Mouse (Mus musculus): Measurements from ENCODE around the gene Bsn. TPM values are rescaled to one million over a fixed set of nuclear protein-coding genes. Genes with fewer than 3 reads are reported as not detected.

Bsn gene
- 0.76 and 0.77 TPM in 2 replicates for polyA plus RNA-seq (2014; fragmentation: Nextera tagmentation; extraction: Ambion mirVana)

DNA sequence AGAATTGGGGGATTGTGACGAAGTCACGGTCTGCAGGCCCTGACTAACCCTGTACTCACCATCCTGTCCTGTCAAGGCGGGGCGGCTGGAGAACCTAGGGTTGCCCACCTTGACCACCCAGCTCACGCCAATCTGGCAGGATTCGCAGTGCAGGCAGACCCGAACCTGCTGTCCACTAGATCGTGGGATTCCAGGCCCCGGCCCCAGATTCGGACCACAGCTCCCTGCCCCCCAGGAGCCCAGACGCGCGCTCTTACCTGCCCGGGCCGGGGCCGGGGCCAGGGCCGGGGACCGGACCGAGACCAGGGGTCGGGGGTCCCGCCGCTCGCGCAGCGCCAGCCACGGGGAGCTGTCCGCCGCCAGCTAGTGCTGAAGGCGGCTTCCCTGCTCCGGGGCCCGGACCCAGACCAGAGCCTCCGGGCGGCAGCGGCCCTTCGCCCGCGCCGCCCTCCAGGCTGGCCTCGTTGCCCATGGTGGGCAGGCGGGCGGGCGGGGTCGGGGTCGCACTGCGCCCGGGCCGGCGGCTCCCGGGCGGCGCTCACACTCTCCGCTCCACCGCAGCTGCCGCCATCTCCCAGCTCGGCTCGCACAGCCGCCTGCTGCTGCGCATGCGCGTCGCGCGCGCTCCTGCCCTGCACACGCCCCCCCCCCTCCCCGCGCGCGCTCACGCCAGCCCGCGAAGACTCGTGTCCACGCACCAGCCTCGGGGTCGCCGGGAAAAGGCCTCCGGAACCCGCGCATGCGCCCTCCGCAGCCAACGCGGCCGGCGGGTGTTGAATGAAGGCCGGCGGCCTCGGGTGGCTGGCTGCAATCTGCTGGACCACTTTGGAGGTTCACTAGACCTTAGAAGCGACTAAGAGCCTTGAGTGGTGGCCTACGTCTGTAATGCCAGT, at the start of gene Bsn:
Gene Bsn (minus strand): TSS at position 598 of the 893 bp plus-strand sequence.
- Histone ChIP-seq H3K36me3 (ENCODE audit: control insufficient read depth, insufficient read depth, low read length) (no peaks in the 10 kb centered on the region), H3K4me1 (ENCODE audit: control insufficient read depth, insufficient read depth, low read length) (peaks cover 3% of the 10 kb centered on the region; the same call in 1 of the 2 replicates), H3K4me2 (replicated peaks; ENCODE audit: low read depth, low read length) (peak within 1 kb of the TSS; percentile 95), H3K27me3 (ENCODE audit: control insufficient read depth, insufficient read depth, low read length) (peaks cover 6% of the 10 kb centered on the region; the same call in 1 of the 2 replicates), H3K27ac (ENCODE audit: low read depth, low read length) (no peak within 1 kb of the TSS), H3K9ac (ENCODE audit: low read depth, low read length) (peak within 1 kb of the TSS; percentile 28; the same call in 1 of the 2 replicates), H3K9me3 (ENCODE audit: control insufficient read depth, low read length) (no peaks in the 10 kb centered on the region), H3K4me3 (ENCODE audit: low read length) (peak within 1 kb of the TSS; percentile 58)
- peak; percentile 86 for ATAC-seq (ENCODE audit: low FRiP score, low TSS enrichment)
- 1% methylated on average over 80 of the region's 91 CpGs for WGBS

DNA sequence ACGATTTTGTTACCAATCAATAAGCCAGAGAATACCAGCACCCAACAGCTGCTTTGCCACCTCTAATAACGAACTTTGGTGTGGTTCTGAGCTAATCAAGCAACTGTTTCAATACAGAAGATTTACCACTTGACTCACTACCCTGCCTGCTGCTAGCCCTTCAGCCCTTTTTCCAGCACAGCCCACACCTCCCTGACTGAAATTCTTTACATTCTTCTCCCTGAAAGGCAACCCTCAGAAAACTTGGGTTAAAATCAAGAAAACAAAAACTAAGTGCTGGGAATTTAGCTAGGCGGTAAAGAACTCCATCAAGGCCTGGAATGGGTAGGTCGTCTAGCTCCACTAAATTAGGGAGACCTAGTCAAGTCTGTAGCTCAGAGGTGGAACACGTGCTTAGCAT, 49.8 kb upstream of the Bsn start:
- H3K4me1 ChIP-seq (ENCODE audit: control insufficient read depth, insufficient read depth, low read length), result peaks cover 31% of the 10 kb centered on the region
- WGBS, result 57% methylated on average over 5 of the region's 5 CpGs
- no peaks in the 10 kb centered on the region for H3K27me3 ChIP-seq (ENCODE audit: control insufficient read depth, insufficient read depth, low read length)
- ATAC-seq (ENCODE audit: low FRiP score, low TSS enrichment), result no peak
- H3K9ac ChIP-seq (ENCODE audit: low read depth, low read length), result no peak overlapping the region
- H3K9me3 ChIP-seq (ENCODE audit: control insufficient read depth, low read length), result no peaks in the 10 kb centered on the region
- no peak overlapping the region for H3K4me3 ChIP-seq (ENCODE audit: low read length)
- H3K4me2 ChIP-seq (replicated peaks; ENCODE audit: low read depth, low read length), result no peak overlapping the region
- H3K27ac ChIP-seq (ENCODE audit: low read depth, low read length), result no peak overlapping the region
- peaks cover 5% of the 10 kb centered on the region; the same call in 1 of the 2 replicates for H3K36me3 ChIP-seq (ENCODE audit: control insufficient read depth, insufficient read depth, low read length)

DNA sequence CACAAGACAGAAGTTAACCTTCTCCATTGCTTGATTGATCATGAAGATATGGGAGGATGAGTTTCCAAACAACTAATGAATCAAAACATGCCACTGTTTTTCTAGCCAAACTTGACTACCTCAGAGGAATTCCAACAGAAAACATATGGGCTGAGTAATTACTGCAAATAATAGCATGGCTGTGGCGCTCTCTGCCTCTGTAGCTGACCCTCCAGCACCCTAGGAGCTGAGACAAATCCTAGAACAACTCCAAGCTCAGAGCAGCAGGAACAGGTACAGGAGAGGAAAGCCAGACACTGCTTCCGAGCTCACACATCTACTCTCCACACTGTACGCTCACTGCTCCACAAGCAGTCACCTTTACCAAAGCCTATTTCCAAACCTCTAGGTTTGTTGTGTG, 48.6 kb upstream of the Bsn start:
- ATAC-seq (ENCODE audit: low FRiP score, low TSS enrichment), result peak; percentile 74; the same call in 1 of the 2 replicates
- H3K36me3 ChIP-seq (ENCODE audit: control insufficient read depth, insufficient read depth, low read length), result no peaks in the 10 kb centered on the region
- no peak overlapping the region for H3K4me3 ChIP-seq (ENCODE audit: low read length)
- H3K27ac ChIP-seq (ENCODE audit: low read depth, low read length), result peak overlapping the region; percentile 77
- H3K27me3 ChIP-seq (ENCODE audit: control insufficient read depth, insufficient read depth, low read length), result no peaks in the 10 kb centered on the region
- WGBS, result 46% methylated on average over 3 of the region's 3 CpGs
- H3K4me1 ChIP-seq (ENCODE audit: control insufficient read depth, insufficient read depth, low read length), result peaks cover 35% of the 10 kb centered on the region
- no peak overlapping the region for H3K9ac ChIP-seq (ENCODE audit: low read depth, low read length)
- H3K9me3 ChIP-seq (ENCODE audit: control insufficient read depth, low read length), result no peaks in the 10 kb centered on the region
- no peak overlapping the region for H3K4me2 ChIP-seq (replicated peaks; ENCODE audit: low read depth, low read length)

DNA sequence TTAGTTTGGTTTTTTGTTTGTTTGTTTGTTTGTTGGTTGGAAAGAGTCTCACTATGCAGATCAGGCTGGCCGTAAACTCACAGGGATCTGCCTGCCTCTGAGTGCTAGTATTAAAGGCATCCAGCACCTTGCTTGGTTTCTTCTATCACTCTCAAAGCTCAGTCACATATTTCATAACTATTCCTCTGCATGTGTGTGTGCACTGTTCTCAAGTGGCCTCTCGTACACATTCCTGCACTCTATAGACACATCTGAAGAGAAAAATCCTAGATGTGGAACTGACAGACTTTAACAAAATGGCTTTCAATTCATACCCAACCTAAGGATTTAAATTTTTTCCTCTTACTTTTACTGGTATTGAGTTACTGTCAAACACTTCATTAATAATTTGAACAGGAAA, 48.2 kb upstream of the Bsn start:
- H3K9ac ChIP-seq (ENCODE audit: low read depth, low read length), result no peak overlapping the region
- no peak overlapping the region for H3K27ac ChIP-seq (ENCODE audit: low read depth, low read length)
- peaks cover 35% of the 10 kb centered on the region for H3K4me1 ChIP-seq (ENCODE audit: control insufficient read depth, insufficient read depth, low read length)
- no peak for ATAC-seq (ENCODE audit: low FRiP score, low TSS enrichment)
- H3K4me3 ChIP-seq (ENCODE audit: low read length), result no peak overlapping the region
- 68% methylated on average over 2 of the region's 2 CpGs for WGBS
- H3K4me2 ChIP-seq (replicated peaks; ENCODE audit: low read depth, low read length), result no peak overlapping the region
- no peaks in the 10 kb centered on the region for H3K27me3 ChIP-seq (ENCODE audit: control insufficient read depth, insufficient read depth, low read length)
- no peaks in the 10 kb centered on the region for H3K36me3 ChIP-seq (ENCODE audit: control insufficient read depth, insufficient read depth, low read length)
- H3K9me3 ChIP-seq (ENCODE audit: control insufficient read depth, low read length), result no peaks in the 10 kb centered on the region

DNA sequence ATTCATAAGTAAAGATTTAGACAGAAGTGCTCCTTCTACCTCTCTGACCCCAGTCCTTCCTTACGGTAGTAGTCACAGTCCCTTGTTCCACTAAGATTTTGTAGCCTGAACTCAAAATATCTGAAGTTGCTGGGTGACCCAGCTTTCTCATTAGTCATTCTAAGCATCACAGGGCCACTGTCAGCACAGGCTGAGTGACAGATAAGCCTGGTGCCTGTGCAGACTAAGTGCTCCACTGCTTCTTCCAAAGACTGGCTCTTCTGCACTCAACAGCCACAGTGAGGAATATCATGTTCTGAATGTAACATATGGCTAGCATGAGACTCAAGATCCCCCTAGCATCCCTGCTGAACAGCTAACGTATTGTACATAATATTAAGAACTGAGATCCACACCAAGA, 44.5 kb upstream of the Bsn start:
- H3K9ac ChIP-seq (ENCODE audit: low read depth, low read length), result no peak overlapping the region
- no peak overlapping the region for H3K4me2 ChIP-seq (replicated peaks; ENCODE audit: low read depth, low read length)
- no peaks in the 10 kb centered on the region for H3K27me3 ChIP-seq (ENCODE audit: control insufficient read depth, insufficient read depth, low read length)
- no peak overlapping the region for H3K4me3 ChIP-seq (ENCODE audit: low read length)
- no peaks in the 10 kb centered on the region for H3K9me3 ChIP-seq (ENCODE audit: control insufficient read depth, low read length)
- no peak overlapping the region for H3K27ac ChIP-seq (ENCODE audit: low read depth, low read length)
- 95% methylated on average over 2 of the region's 2 CpGs for WGBS
- H3K4me1 ChIP-seq (ENCODE audit: control insufficient read depth, insufficient read depth, low read length), result peaks cover 30% of the 10 kb centered on the region
- no peak for ATAC-seq (ENCODE audit: low FRiP score, low TSS enrichment)
- H3K36me3 ChIP-seq (ENCODE audit: control insufficient read depth, insufficient read depth, low read length), result no peaks in the 10 kb centered on the region

DNA sequence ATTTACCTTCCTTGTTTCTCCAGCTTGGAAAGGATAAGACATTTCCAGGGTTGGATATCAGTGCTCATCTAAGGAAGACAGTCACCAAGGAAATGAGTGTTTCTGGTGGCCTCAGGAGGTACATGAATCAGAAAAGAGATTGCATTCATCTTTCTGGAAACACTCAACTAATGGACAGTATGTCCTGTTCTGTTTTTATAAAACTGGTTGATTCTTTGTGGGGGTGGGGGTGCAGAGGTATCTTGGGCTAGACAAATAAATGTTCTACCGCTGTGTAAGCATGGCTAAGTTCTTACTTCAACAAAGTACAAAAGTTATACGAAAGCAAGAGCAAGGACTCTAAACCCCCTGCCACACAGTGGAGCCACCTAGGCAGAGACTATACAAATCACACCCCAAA, 42.7 kb upstream of the Bsn start:
- Histone ChIP-seq H3K4me1 (ENCODE audit: control insufficient read depth, insufficient read depth, low read length) (peaks cover 25% of the 10 kb centered on the region), H3K4me3 (ENCODE audit: low read length) (no peak overlapping the region), H3K4me2 (replicated peaks; ENCODE audit: low read depth, low read length) (no peak overlapping the region), H3K27ac (ENCODE audit: low read depth, low read length) (no peak overlapping the region), H3K9me3 (ENCODE audit: control insufficient read depth, low read length) (no peaks in the 10 kb centered on the region), H3K9ac (ENCODE audit: low read depth, low read length) (no peak overlapping the region), H3K36me3 (ENCODE audit: control insufficient read depth, insufficient read depth, low read length) (no peaks in the 10 kb centered on the region), H3K27me3 (ENCODE audit: control insufficient read depth, insufficient read depth, low read length) (no peaks in the 10 kb centered on the region)
- no peak for ATAC-seq (ENCODE audit: low FRiP score, low TSS enrichment)
- WGBS, result 85% methylated on average over 2 of the region's 2 CpGs

DNA sequence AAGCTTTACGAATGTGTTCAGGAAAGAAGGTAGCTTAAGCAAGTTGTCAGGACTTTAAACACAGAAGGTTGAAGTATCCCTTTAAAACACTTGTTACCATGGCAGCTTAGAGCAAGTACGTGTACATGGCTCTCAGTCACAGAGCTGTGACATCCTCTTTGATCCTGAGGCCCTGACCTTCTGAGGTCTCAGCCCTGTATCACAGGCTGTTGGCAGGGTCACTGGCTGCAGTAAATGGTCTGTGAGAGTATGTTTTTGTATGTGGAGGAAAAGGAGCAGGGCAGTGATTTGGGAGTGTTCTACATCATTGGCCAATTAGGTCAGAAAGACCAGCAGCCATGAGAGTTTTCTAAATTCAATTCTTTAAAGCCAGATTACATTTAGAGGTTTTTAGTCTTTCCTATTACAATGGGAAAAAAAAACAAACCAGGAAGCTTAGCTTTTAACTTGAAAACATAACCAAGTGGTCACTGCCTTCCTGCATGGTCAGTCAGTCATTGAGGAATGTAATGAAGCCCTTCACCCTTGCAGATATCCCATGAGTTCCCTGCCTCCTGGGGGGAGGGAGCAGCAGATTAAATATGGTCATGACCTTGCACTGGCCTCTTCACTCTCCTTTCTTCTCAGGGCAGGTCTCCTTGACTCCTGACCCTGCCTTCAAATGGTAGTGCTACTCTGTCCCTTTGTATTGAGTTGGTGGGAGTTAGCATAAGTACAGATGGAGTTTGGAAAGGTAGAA, 37.9 kb upstream of the Bsn start:
- H3K4me2 ChIP-seq (replicated peaks; ENCODE audit: low read depth, low read length), result no peak overlapping the region
- H3K36me3 ChIP-seq (ENCODE audit: control insufficient read depth, insufficient read depth, low read length), result no peaks in the 10 kb centered on the region
- no peaks in the 10 kb centered on the region for H3K9me3 ChIP-seq (ENCODE audit: control insufficient read depth, low read length)
- H3K27me3 ChIP-seq (ENCODE audit: control insufficient read depth, insufficient read depth, low read length), result no peaks in the 10 kb centered on the region
- 13% methylated on average over 2 of the region's 2 CpGs for WGBS
- peak; percentile 74 for ATAC-seq (ENCODE audit: low FRiP score, low TSS enrichment)
- H3K4me1 ChIP-seq (ENCODE audit: control insufficient read depth, insufficient read depth, low read length), result peaks cover 8% of the 10 kb centered on the region; the same call in 1 of the 2 replicates
- no peak overlapping the region for H3K4me3 ChIP-seq (ENCODE audit: low read length)
- H3K9ac ChIP-seq (ENCODE audit: low read depth, low read length), result no peak overlapping the region
- peak overlapping the region; percentile 60; the same call in 1 of the 2 replicates for H3K27ac ChIP-seq (ENCODE audit: low read depth, low read length)

DNA sequence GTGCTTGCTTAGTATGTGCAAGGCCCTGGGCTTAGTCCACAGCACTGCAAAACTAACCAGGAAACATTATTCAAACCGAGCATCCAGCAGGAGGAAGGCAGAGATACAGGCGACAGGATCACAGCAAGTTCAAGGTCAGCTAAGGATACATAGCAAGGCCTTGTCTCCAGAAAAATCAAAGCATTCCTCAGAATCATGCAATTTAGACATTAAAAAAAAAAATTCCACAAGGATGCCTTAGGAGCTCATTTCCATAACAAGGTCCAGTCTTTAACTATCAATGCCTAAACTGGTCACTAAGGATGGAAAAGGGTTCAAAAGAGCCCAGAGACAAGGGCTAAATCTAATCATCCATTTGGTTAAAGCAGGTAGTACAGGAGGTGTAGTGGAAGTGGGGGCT, 35.0 kb upstream of the Bsn start:
- no peaks in the 10 kb centered on the region for H3K9me3 ChIP-seq (ENCODE audit: control insufficient read depth, low read length)
- no peak for ATAC-seq (ENCODE audit: low FRiP score, low TSS enrichment)
- no peak overlapping the region; the same call in 1 of the 2 replicates for H3K27ac ChIP-seq (ENCODE audit: low read depth, low read length)
- no peak overlapping the region for H3K9ac ChIP-seq (ENCODE audit: low read depth, low read length)
- 61% methylated on average over 2 of the region's 2 CpGs for WGBS
- no peak overlapping the region for H3K4me2 ChIP-seq (replicated peaks; ENCODE audit: low read depth, low read length)
- no peak overlapping the region for H3K4me3 ChIP-seq (ENCODE audit: low read length)
- peaks cover 17% of the 10 kb centered on the region for H3K4me1 ChIP-seq (ENCODE audit: control insufficient read depth, insufficient read depth, low read length)
- no peaks in the 10 kb centered on the region for H3K36me3 ChIP-seq (ENCODE audit: control insufficient read depth, insufficient read depth, low read length)
- no peaks in the 10 kb centered on the region for H3K27me3 ChIP-seq (ENCODE audit: control insufficient read depth, insufficient read depth, low read length)
